22 mouse cellular contexts compared by ENCODE assay signal in genomic region chr5:29636298-29636697, GRCm38 (mm10).
DNase-seq lines count a peak whose midpoint lies in the region; ATAC-seq and TF ChIP-seq lines count a peak whose summit lies in the region.
"Had no signal": no experiment of that assay in that cellular context is flagged by ENCODE, and none has a peak within 500 bp of the region (broad histone marks: within the 10 kb centered on the region; RNA-seq: fewer than 3 reads in every experiment).

No protein-coding gene starts in this region.

- H3K36me3 ChIP-seq in heart, embryonic 10.5 days: peaks cover 73% of the 10 kb centered on the region
- peaks cover 25% of the 10 kb centered on the region for H3K36me3 ChIP-seq in liver, embryonic 14.5 days (replicated peaks; ENCODE audit: control insufficient read depth, insufficient read depth, low read depth)

- peak overlapping the region; percentile 34 for H3K9ac ChIP-seq in liver, embryonic 14.5 days (replicated peaks)
- H3K9ac ChIP-seq: embryonic facial prominence, embryonic 15.5 days; heart, embryonic 15.5 days; limb, embryonic 15.5 days; midbrain, embryonic 15.5 days; neural tube, embryonic 15.5 days had no signal

- no peaks in the 10 kb centered on the region for H3K9me3 ChIP-seq in heart, embryonic 10.5 days
- no peaks in the 10 kb centered on the region for H3K9me3 ChIP-seq in liver, embryonic 14.5 days (ENCODE audit: control insufficient read depth, low read length)
- H3K9me3 ChIP-seq: embryonic facial prominence, embryonic 15.5 days; heart, embryonic 15.5 days; limb, embryonic 15.5 days; megakaryocyte, embryonic 14.5 days; midbrain, embryonic 15.5 days; neural tube, embryonic 15.5 days had no signal

- H3K4me1 ChIP-seq in heart, embryonic 10.5 days: no peaks in the 10 kb centered on the region
- peaks cover 4% of the 10 kb centered on the region in 2 experiments for H3K4me1 ChIP-seq in liver, embryonic 14.5 days (replicated peaks; ENCODE audit: control insufficient read depth in 2 of 2, insufficient read depth in 2 of 2, low read length in 1 of 2)
- H3K4me1 ChIP-seq: embryonic facial prominence, embryonic 15.5 days; heart, embryonic 15.5 days; limb, embryonic 15.5 days; midbrain, embryonic 15.5 days; neural tube, embryonic 15.5 days had no signal

- H3K27ac ChIP-seq in heart, embryonic 10.5 days: no peak overlapping the region
- H3K27ac ChIP-seq in liver, embryonic 14.5 days: peak overlapping the region; percentile 42
- H3K27ac ChIP-seq: embryonic facial prominence, embryonic 15.5 days; gastrocnemius, adult 2 months; heart, embryonic 15.5 days; hindbrain, postnatal 0 days; limb, embryonic 15.5 days; midbrain, embryonic 15.5 days; neural tube, embryonic 15.5 days; stomach, postnatal 0 days had no signal

- H3K4me2 ChIP-seq in liver, embryonic 14.5 days (ENCODE audit: low read depth): peak overlapping the region; percentile 20
- H3K4me2 ChIP-seq: embryonic facial prominence, embryonic 15.5 days; heart, embryonic 15.5 days; limb, embryonic 15.5 days; midbrain, embryonic 15.5 days; neural tube, embryonic 15.5 days had no signal

- no peak overlapping the region for H3K4me3 ChIP-seq in heart, embryonic 10.5 days
- no peak overlapping the region for H3K4me3 ChIP-seq in liver, embryonic 14.5 days (ENCODE audit: insufficient read depth in 1 of 2, low read depth in 2 of 2, low read length in 2 of 2)
- H3K4me3 ChIP-seq: embryonic facial prominence, embryonic 15.5 days; gastrocnemius, adult 2 months; heart, embryonic 15.5 days; limb, embryonic 15.5 days; megakaryocyte, embryonic 14.5 days; midbrain, embryonic 15.5 days; neural tube, embryonic 15.5 days had no signal

- TF ChIP-seq EP300 in liver, embryonic 14.5 days (IDR thresholded peaks at IDR 0.05; ENCODE audit: low read depth): peak; percentile 33; the same call in 1 of the 2 replicates

- TF ChIP-seq CTCF in liver, embryonic 14.5 days (IDR thresholded peaks at IDR 0.05; ENCODE audit: low read depth): peak; percentile 11; the same call in 1 of the 2 replicates

- DNase-seq in heart, adult 11 months: peak; percentile 6
- no peak for DNase-seq in heart, embryonic 10.5 days (ENCODE audit: low spot score)
- peak; percentile 62 for DNase-seq in c-Kit-positive CD71-positive TER-119-positive erythroid progenitor cells, embryonic 14.5 days (ENCODE audit: low spot score)
- peak; percentile 35 to 43 (median 42) for DNase-seq in liver, embryonic 14.5 days (ENCODE audit: low read depth in 3 of 3, low spot score in 3 of 3)
- no peak for DNase-seq in right cerebral cortex, postnatal 36 days (ENCODE audit: low spot score in 2 of 2)
- DNase-seq in adrenal gland, adult (ENCODE audit: inconsistent age in 2 of 2, low spot score in 1 of 2): no peak
- no peak for DNase-seq in gastrocnemius, postnatal 25 days
- DNase-seq: cerebellum, postnatal 14 days; embryo, embryonic 11 days; gastrocnemius, adult 2 months; lung, postnatal 14 days; thymus, postnatal 14 days had no signal

- no peaks in the 10 kb centered on the region for H3K27me3 ChIP-seq in heart, embryonic 10.5 days (ENCODE audit: insufficient read depth, poor library complexity, severe bottlenecking)
- H3K27me3 ChIP-seq in liver, embryonic 14.5 days (ENCODE audit: control insufficient read depth, insufficient read depth, low read length): no peaks in the 10 kb centered on the region
- H3K27me3 ChIP-seq: CH12.LX; embryonic facial prominence, embryonic 15.5 days; heart, embryonic 15.5 days; limb, embryonic 15.5 days; megakaryocyte, embryonic 14.5 days; midbrain, embryonic 15.5 days; neural tube, embryonic 15.5 days had no signal

- peak; percentile 77; the same call in 1 of the 2 replicates for ATAC-seq in liver, embryonic 14.5 days (ENCODE audit: insufficient read depth)
- ATAC-seq: hindbrain, postnatal 0 days; intestine, postnatal 0 days; midbrain, embryonic 15.5 days had no signal

Comparison
In these comparisons a context has a peak if more than half of its experiments do, and no peak if none do; other contexts are left out.
1. DNase-seq: peak in heart, adult 11 months (single experiment), c-Kit-positive CD71-positive TER-119-positive erythroid progenitor cells, embryonic 14.5 days (single experiment) and liver, embryonic 14.5 days (3 of 3); none in heart, embryonic 10.5 days (single experiment), right cerebral cortex, postnatal 36 days (0 of 2), adrenal gland, adult (0 of 2) and gastrocnemius, postnatal 25 days (single experiment).